Mouse (Mus musculus): ENCODE measurements at regions not wholly inside any gene's neighbourhood (a gene's known extent, or its start where the extent isn't known, plus 50 kb on each side); places are given as distances from the start of the nearest gene placed in this dataset.

GRCm38 (mm10) chr3:22021360-22021935 is 55.0 kb upstream of the Tbl1xr1 start:
- Histone ChIP-seq H3K9me3 (ENCODE audit: low read length) (peaks cover 27% of the 10 kb centered on the region), H3K36me3 (ENCODE audit: insufficient read depth, low read length) (no peaks in the 10 kb centered on the region), H3K27me3 (ENCODE audit: insufficient read depth, low read length) (no peaks in the 10 kb centered on the region), H3K4me3 (replicated peaks; ENCODE audit: low read length) (no peak overlapping the region), H3K4me1 (replicated peaks; ENCODE audit: low read depth, low read length) (peaks cover 39% of the 10 kb centered on the region)
- no peak for TF ChIP-seq NANOG (IDR thresholded peaks at IDR 0.05; ENCODE audit: borderline replicate concordance, low read length)

DNA sequence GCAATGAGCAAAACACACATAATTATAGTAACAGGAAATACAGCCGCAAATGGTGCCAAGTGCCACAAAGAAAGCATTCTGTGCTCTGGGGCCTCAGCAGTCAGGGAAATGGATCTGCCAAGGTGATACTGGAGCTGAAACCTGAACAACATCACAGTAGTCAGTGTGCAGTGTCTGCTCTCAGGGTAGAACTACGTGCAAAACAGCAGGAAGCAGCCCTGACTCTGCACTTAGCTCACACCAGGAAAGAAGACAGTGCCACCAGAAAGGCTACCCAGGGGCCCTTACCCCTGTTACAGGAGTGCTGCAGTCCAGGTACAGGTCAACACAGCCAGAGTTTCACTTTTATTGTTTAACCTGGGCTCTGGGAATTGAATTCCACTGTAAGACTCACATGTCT is 54.0 kb upstream of the Tbl1xr1 start:
- Histone ChIP-seq H3K27me3 (ENCODE audit: insufficient read depth, low read length) (no peaks in the 10 kb centered on the region), H3K36me3 (ENCODE audit: insufficient read depth, low read length) (no peaks in the 10 kb centered on the region), H3K4me1 (replicated peaks; ENCODE audit: low read depth, low read length) (peaks cover 41% of the 10 kb centered on the region), H3K4me3 (replicated peaks; ENCODE audit: low read length) (no peak overlapping the region), H3K9me3 (ENCODE audit: low read length) (peaks cover 22% of the 10 kb centered on the region)
- no peak for TF ChIP-seq POU5F1 (IDR thresholded peaks at IDR 0.05; ENCODE audit: borderline replicate concordance, low read length)
- no peak for TF ChIP-seq NANOG (IDR thresholded peaks at IDR 0.05; ENCODE audit: borderline replicate concordance, low read length)
- TF ChIP-seq CTCF (conservative IDR thresholded peaks at IDR 0.05; ENCODE audit: low read length): no peak

GRCm38 (mm10) chr3:22023049-22023448 is 53.4 kb upstream of the Tbl1xr1 start:
- Histone ChIP-seq H3K36me3 (ENCODE audit: insufficient read depth, low read length) (no peaks in the 10 kb centered on the region), H3K4me3 (replicated peaks; ENCODE audit: low read length) (no peak overlapping the region; the same call in 1 of the 2 replicates), H3K27me3 (ENCODE audit: insufficient read depth, low read length) (no peaks in the 10 kb centered on the region), H3K4me1 (replicated peaks; ENCODE audit: low read depth, low read length) (peaks cover 41% of the 10 kb centered on the region), H3K9me3 (ENCODE audit: low read length) (peaks cover 15% of the 10 kb centered on the region)
- TF ChIP-seq POU5F1 (IDR thresholded peaks at IDR 0.05; ENCODE audit: borderline replicate concordance, low read length) (no peak), NANOG (IDR thresholded peaks at IDR 0.05; ENCODE audit: borderline replicate concordance, low read length) (no peak), CTCF (conservative IDR thresholded peaks at IDR 0.05; ENCODE audit: low read length) (no peak)

- peaks cover 44% of the 10 kb centered on the region for H3K4me1 ChIP-seq (replicated peaks; ENCODE audit: low read depth, low read length)
- no peaks in the 10 kb centered on the region for H3K27me3 ChIP-seq (ENCODE audit: insufficient read depth, low read length)
- H3K4me3 ChIP-seq (replicated peaks; ENCODE audit: low read length): no peak overlapping the region; the same call in 1 of the 2 replicates
- TF ChIP-seq CTCF (conservative IDR thresholded peaks at IDR 0.05; ENCODE audit: low read length) (no peak), NANOG (IDR thresholded peaks at IDR 0.05; ENCODE audit: borderline replicate concordance, low read length) (no peak), POU5F1 (IDR thresholded peaks at IDR 0.05; ENCODE audit: borderline replicate concordance, low read length) (no peak)
- no peaks in the 10 kb centered on the region for H3K36me3 ChIP-seq (ENCODE audit: insufficient read depth, low read length)
- H3K9me3 ChIP-seq (ENCODE audit: low read length): peaks cover 10% of the 10 kb centered on the region
Observed at GRCm38 (mm10) chr3:22023551-22023950, 52.9 kb upstream of the Tbl1xr1 start.

GRCm38 (mm10) chr3:22024200-22024599 is 52.3 kb upstream of the Tbl1xr1 start:
- H3K4me1 ChIP-seq (replicated peaks; ENCODE audit: low read depth, low read length): peaks cover 50% of the 10 kb centered on the region
- H3K36me3 ChIP-seq (ENCODE audit: insufficient read depth, low read length): no peaks in the 10 kb centered on the region
- 0 out of 2 replicates have a peak overlapping the region, but pooled peaks have one; percentile 8 for H3K4me3 ChIP-seq (replicated peaks; ENCODE audit: low read length)
- H3K27me3 ChIP-seq (ENCODE audit: insufficient read depth, low read length): no peaks in the 10 kb centered on the region
- H3K9me3 ChIP-seq (ENCODE audit: low read length): peaks cover 4% of the 10 kb centered on the region; the same call in 1 of the 2 replicates
- TF ChIP-seq POU5F1 (IDR thresholded peaks at IDR 0.05; ENCODE audit: borderline replicate concordance, low read length) (no peak), NANOG (IDR thresholded peaks at IDR 0.05; ENCODE audit: borderline replicate concordance, low read length) (no peak), CTCF (conservative IDR thresholded peaks at IDR 0.05; ENCODE audit: low read length) (no peak)

DNA sequence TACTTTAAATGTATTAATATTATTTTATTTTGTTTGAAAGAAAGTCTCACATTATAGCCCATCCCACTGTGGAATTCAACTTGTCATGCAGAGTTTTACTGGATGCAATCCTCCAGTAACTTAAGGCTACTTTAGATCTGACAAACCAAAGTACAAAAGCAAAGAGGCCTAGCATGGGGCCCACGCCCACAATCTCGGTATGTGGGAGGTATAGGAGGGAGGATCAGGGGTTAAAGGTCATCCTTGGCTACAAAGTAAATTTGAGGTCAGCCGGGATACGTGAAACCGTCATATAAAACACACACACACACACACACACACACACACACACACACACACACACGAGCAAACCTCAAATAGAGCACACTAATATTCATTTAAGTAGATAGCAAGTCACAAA is 51.3 kb upstream of the Tbl1xr1 start:
- H3K4me3 ChIP-seq (replicated peaks; ENCODE audit: low read length): no peak overlapping the region
- no peaks in the 10 kb centered on the region for H3K36me3 ChIP-seq (ENCODE audit: insufficient read depth, low read length)
- TF ChIP-seq NANOG (IDR thresholded peaks at IDR 0.05; ENCODE audit: borderline replicate concordance, low read length): no peak
- no peak for TF ChIP-seq CTCF (conservative IDR thresholded peaks at IDR 0.05; ENCODE audit: low read length)
- no peak for TF ChIP-seq POU5F1 (IDR thresholded peaks at IDR 0.05; ENCODE audit: borderline replicate concordance, low read length)
- peaks cover 57% of the 10 kb centered on the region for H3K4me1 ChIP-seq (replicated peaks; ENCODE audit: low read depth, low read length)
- H3K9me3 ChIP-seq (ENCODE audit: low read length): no peaks in the 10 kb centered on the region; the same call in 1 of the 2 replicates
- H3K27me3 ChIP-seq (ENCODE audit: insufficient read depth, low read length): no peaks in the 10 kb centered on the region

- no peak overlapping the region for H3K4me3 ChIP-seq (replicated peaks; ENCODE audit: low read length)
- H3K36me3 ChIP-seq (ENCODE audit: insufficient read depth, low read length): no peaks in the 10 kb centered on the region
- H3K9me3 ChIP-seq (ENCODE audit: low read length): no peaks in the 10 kb centered on the region; the same call in 1 of the 2 replicates
- TF ChIP-seq NANOG (IDR thresholded peaks at IDR 0.05; ENCODE audit: borderline replicate concordance, low read length) (no peak), CTCF (conservative IDR thresholded peaks at IDR 0.05; ENCODE audit: low read length) (no peak), POU5F1 (IDR thresholded peaks at IDR 0.05; ENCODE audit: borderline replicate concordance, low read length) (no peak)
- H3K27me3 ChIP-seq (ENCODE audit: insufficient read depth, low read length): no peaks in the 10 kb centered on the region
- H3K4me1 ChIP-seq (replicated peaks; ENCODE audit: low read depth, low read length): peaks cover 60% of the 10 kb centered on the region
Observed at GRCm38 (mm10) chr3:22025615-22026014, 50.8 kb upstream of the Tbl1xr1 start.

All from E14TG2a.4 (cell line).